Mouse (Mus musculus) lung, postnatal 0 days (tissue): Measurements from ENCODE around the gene Gm45618. TPM values are rescaled to one million over a fixed set of nuclear protein-coding genes. Genes with fewer than 3 reads are reported as not detected.

ENCODE experiments used
- ATAC-seq: fragments of 200-750 bp; cut with Nextera tagmentation; 2 replicates; pipeline ENCODE4 v1.8.0; 2017; ENCODE audit warnings: moderate library complexity
- DNase-seq: peaks from one replicate; pipeline ENCODE4 v3.0.0-alpha.2; 2016; ENCODE audit warnings: low spot score
- H3K27ac ChIP-seq: fragments of 300-500 bp; sonication (generic); 2 replicates; pipeline ENCODE4 v1.5.1; 2014; ENCODE audit warnings: antibody characterized with exemption, mild to moderate bottlenecking, low read length, mixed read lengths
- H3K27me3 ChIP-seq: fragments of 300-500 bp; sonication (generic); replicated peaks from 2 replicates; pipeline ENCODE4 v1.6.1; 2014; ENCODE audit warnings: low read length, mixed read lengths; ENCODE audit not compliant: insufficient read depth
- H3K36me3 ChIP-seq: fragments of 300-500 bp; sonication (generic); 2 replicates; pipeline ENCODE4 v1.6.1; 2014; ENCODE audit warnings: low read length, mixed read lengths; ENCODE audit not compliant: insufficient read depth
- H3K4me1 ChIP-seq: fragments of 300-500 bp; sonication (generic); 2 replicates; pipeline ENCODE4 v1.6.1; 2014; ENCODE audit warnings: antibody characterized with exemption, low read depth, low read length, mixed read lengths; ENCODE audit not compliant: insufficient read depth
- H3K4me2 ChIP-seq: fragments of 300-500 bp; sonication (generic); replicated peaks from 2 replicates; pipeline ENCODE4 v1.6.1; 2014; ENCODE audit warnings: low read depth, mild to moderate bottlenecking, low read length, moderate library complexity, mixed read lengths
- H3K4me3 ChIP-seq: fragments of 300-500 bp; sonication (generic); 2 replicates; pipeline ENCODE4 v1.5.1; 2014; ENCODE audit warnings: low read depth, low read length
- H3K9ac ChIP-seq: fragments of 300-500 bp; sonication (generic); replicated peaks from 2 replicates; pipeline ENCODE4 v1.6.1; 2014; ENCODE audit warnings: low read depth, mild to moderate bottlenecking
- H3K9me3 ChIP-seq: fragments of 300-500 bp; sonication (generic); 2 replicates; pipeline ENCODE4 v1.6.1; 2016; ENCODE audit warnings: low read length, mixed read lengths
- CTCF ChIP-seq: IDR thresholded peaks from 2 replicates; pipeline ENCODE4 v1.5.1; 2016; ENCODE audit warnings: antibody characterized with exemption, mild to moderate bottlenecking
- EP300 ChIP-seq: IDR thresholded peaks from 2 replicates; pipeline ENCODE4 v1.6.1; 2016; ENCODE audit warnings: antibody characterized with exemption, mild to moderate bottlenecking, control low read depth
- WGBS: fragments of 180-500 bp; shearing (Covaris S2); extraction: QIAGEN DNeasy Blood & Tissue Kit; methylation state at CpG from one replicate; pipeline ENCODE4 v1.1.7; 2014; 5-methylcytosine and 5-hydroxymethylcytosine counted together
- polyA plus RNA-seq: library from polyadenylated mRNA; unstranded; fragments of >200 nt; fragmentation: Nextera tagmentation; extraction: Ambion mirVana; gene quantifications from 2 replicates; pipeline ENCODE4 v1.2.1, GENCODE M21; 2015

Gm45618 gene
- polyA plus RNA-seq, 1 experiment from 2014 or later = not detected

- Histone ChIP-seq H3K4me3 (no peak overlapping the region), H3K27me3 (peaks cover 9% of the 10 kb centered on the region; the same call in 1 of the 2 replicates), H3K36me3 (no peaks in the 10 kb centered on the region), H3K9me3 (no peaks in the 10 kb centered on the region), H3K4me1 (no peaks in the 10 kb centered on the region), H3K4me2 (no peak overlapping the region), H3K9ac (no peak overlapping the region), H3K27ac (no peak overlapping the region)
- DNase-seq = no peak
- 43% methylated on average over 3 of the region's 3 CpGs for WGBS
- no peak for TF ChIP-seq CTCF
- TF ChIP-seq EP300 = no peak
- no peak for ATAC-seq
These were observed 43.4 kb downstream of the Gm45618 start for GRCm38 (mm10) chr7:142077138-142077537.

GRCm38 (mm10) chr7:142074146-142074886 lies 46.2 kb downstream of the Gm45618 start:
- WGBS = 72% methylated on average over 8 of the region's 8 CpGs
- Histone ChIP-seq H3K4me2 (no peak overlapping the region), H3K36me3 (no peaks in the 10 kb centered on the region), H3K27ac (no peak overlapping the region), H3K9ac (no peak overlapping the region), H3K4me3 (no peak overlapping the region), H3K27me3 (0 out of 2 replicates have a peak, but pooled peaks cover 3% of the 10 kb centered on the region), H3K9me3 (no peaks in the 10 kb centered on the region), H3K4me1 (no peaks in the 10 kb centered on the region)
- DNase-seq (no peak), ATAC-seq (no peak)
- TF ChIP-seq CTCF (no peak), EP300 (no peak)

GRCm38 (mm10) chr7:142071717-142072116 lies 48.8 kb downstream of the Gm45618 start:
- no peak overlapping the region for H3K4me3 ChIP-seq
- H3K36me3 ChIP-seq = no peaks in the 10 kb centered on the region
- no peak overlapping the region for H3K9ac ChIP-seq
- no peaks in the 10 kb centered on the region for H3K9me3 ChIP-seq
- H3K27ac ChIP-seq = no peak overlapping the region
- no peak for ATAC-seq
- no peak for TF ChIP-seq EP300
- H3K27me3 ChIP-seq = 0 out of 2 replicates have a peak, but pooled peaks cover 3% of the 10 kb centered on the region
- H3K4me2 ChIP-seq = no peak overlapping the region
- H3K4me1 ChIP-seq = no peaks in the 10 kb centered on the region
- DNase-seq = no peak

- Histone ChIP-seq H3K4me2 (no peak overlapping the region), H3K4me3 (no peak overlapping the region), H3K9me3 (no peaks in the 10 kb centered on the region), H3K4me1 (no peaks in the 10 kb centered on the region), H3K27me3 (0 out of 2 replicates have a peak, but pooled peaks cover 3% of the 10 kb centered on the region), H3K9ac (no peak overlapping the region), H3K27ac (no peak overlapping the region), H3K36me3 (no peaks in the 10 kb centered on the region)
- TF ChIP-seq CTCF = no peak
- no peak for TF ChIP-seq EP300
- DNase-seq (no peak), ATAC-seq (peak; percentile 35)
- WGBS = 12% methylated on average over 10 of the region's 10 CpGs
These were observed 49.3 kb downstream of the Gm45618 start for GRCm38 (mm10) chr7:142071212-142071578.

- no peak overlapping the region for H3K27ac ChIP-seq
- TF ChIP-seq CTCF (peak; percentile 92), EP300 (no peak)
- no peaks in the 10 kb centered on the region for H3K4me1 ChIP-seq
- H3K27me3 ChIP-seq = 0 out of 2 replicates have a peak, but pooled peaks cover 3% of the 10 kb centered on the region
- no peaks in the 10 kb centered on the region for H3K36me3 ChIP-seq
- H3K4me3 ChIP-seq = no peak overlapping the region
- 13% methylated on average over 13 of the region's 13 CpGs for WGBS
- no peak overlapping the region for H3K4me2 ChIP-seq
- no peak overlapping the region for H3K9ac ChIP-seq
- no peaks in the 10 kb centered on the region for H3K9me3 ChIP-seq
- peak; percentile 70 for DNase-seq
- ATAC-seq = peak; percentile 87
These were observed 49.9 kb downstream of the Gm45618 start for GRCm38 (mm10) chr7:142070458-142071211.

Other genes with a start within 250 kb of the Gm45618 start
- gene Tollip, start 202.2 kb downstream of the Gm45618 start, polyA plus RNA-seq = 44.6 and 46.4 TPM in 2 replicates
- gene Brsk2, start 171.0 kb downstream of the Gm45618 start, polyA plus RNA-seq = 0.39 and 0.88 TPM in 2 replicates
- gene Mob2, start 59.7 kb downstream of the Gm45618 start, polyA plus RNA-seq = 85.9 and 104 TPM in 2 replicates
- 5.5 and 6.0 TPM in 2 replicates for gene Dusp8, start 24.9 kb downstream of the Gm45618 start, polyA plus RNA-seq
- not detected in 2 replicates for gene Gm39115, start 15.3 kb upstream of the Gm45618 start, polyA plus RNA-seq
- not detected in 2 replicates for gene Gm45337, start 23.9 kb upstream of the Gm45618 start, polyA plus RNA-seq
- not detected in 2 replicates for gene Gm29735, start 36.4 kb upstream of the Gm45618 start, polyA plus RNA-seq
- gene Gm4553, start 45.0 kb upstream of the Gm45618 start, polyA plus RNA-seq = not detected in 2 replicates
- not detected in 2 replicates for gene Krtap5-2, start 55.3 kb upstream of the Gm45618 start, polyA plus RNA-seq
- gene Gm10153, start 69.7 kb upstream of the Gm45618 start, polyA plus RNA-seq = not detected in 2 replicates
- gene Krtap5-3, start 80.6 kb upstream of the Gm45618 start, polyA plus RNA-seq = not detected in 2 replicates
- gene Gm7579, start 91.1 kb upstream of the Gm45618 start, polyA plus RNA-seq = not detected in 2 replicates
- not detected in 2 replicates for gene Krtap5-5, start 109.2 kb upstream of the Gm45618 start, polyA plus RNA-seq
- not detected in 2 replicates for gene Gm40460, start 120.3 kb upstream of the Gm45618 start, polyA plus RNA-seq
- gene Gm2431, start 137.6 kb upstream of the Gm45618 start, polyA plus RNA-seq = not detected in 2 replicates
- gene Gm4559, start 153.6 kb upstream of the Gm45618 start, polyA plus RNA-seq = not detected in 2 replicates
- gene Krtap5-1, start 176.4 kb upstream of the Gm45618 start, polyA plus RNA-seq = not detected in 2 replicates
- not detected in 2 replicates for gene Krtap5-4, start 182.8 kb upstream of the Gm45618 start, polyA plus RNA-seq